Mouse (Mus musculus): ENCODE measurements around the gene Aes.

The Aes gene

GRCm38 (mm10) chr10:81559163-81559626, at the start of gene Aes:
TSS of gene Aes (plus strand) at chr10:81559488.
- TF ChIP-seq GATA4 (IDR thresholded peaks at IDR 0.05; ENCODE audit: insufficient replicate concordance, low read length) = no peak

DNA sequence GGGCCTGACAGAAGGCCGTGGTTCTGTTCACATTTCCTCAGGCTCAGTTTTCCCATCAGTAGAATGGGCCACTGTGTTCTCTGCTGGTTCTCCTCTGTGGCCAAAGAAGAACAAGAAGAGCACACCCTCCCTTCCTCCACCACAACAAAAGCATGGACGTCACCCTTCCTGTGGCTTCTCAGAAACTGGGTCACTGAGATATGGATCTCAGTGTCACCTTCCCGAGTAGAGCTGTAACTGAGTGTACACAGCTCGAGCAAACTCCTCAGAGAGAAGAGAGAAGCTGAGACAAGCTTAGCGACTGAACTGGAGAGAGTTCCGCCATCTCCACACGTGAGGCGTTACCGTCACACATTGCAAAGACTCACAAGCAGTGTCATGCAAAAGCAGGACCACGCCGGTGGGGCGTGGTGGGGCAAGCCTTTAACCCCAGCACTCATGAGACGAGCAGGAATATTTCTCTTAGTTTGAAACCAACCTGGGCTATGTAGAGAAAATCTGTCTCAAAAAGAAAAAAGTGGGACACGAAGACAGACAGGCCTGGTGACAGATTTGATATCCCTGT, 49.0 kb upstream of the Aes start:
- TF ChIP-seq GATA4 (IDR thresholded peaks at IDR 0.05; ENCODE audit: insufficient replicate concordance, low read length) = no peak

- no peak for TF ChIP-seq GATA4 (IDR thresholded peaks at IDR 0.05; ENCODE audit: insufficient replicate concordance, low read length)
These were observed 45.5 kb upstream of the Aes start for GRCm38 (mm10) chr10:81513798-81514197.

DNA sequence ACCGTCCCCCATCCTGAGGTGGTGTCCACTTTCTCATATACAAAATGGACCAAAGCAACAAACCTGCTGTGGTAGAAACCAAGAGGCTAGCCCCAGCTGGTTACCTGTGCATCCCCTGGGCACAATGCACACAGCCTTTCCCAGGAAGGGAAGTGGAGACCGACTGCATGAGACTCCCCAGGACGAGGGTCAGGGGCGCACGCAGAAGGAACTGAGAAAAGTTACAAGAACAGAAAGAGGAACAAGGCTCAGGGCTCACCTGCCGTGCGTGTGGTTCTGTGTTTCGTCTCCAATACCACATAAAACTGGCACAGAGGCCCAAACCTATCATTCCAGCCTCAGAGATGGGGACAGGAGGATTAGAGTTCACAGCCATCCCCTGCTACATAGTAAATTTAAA, 42.1 kb upstream of the Aes start:
- no peak for TF ChIP-seq GATA4 (IDR thresholded peaks at IDR 0.05; ENCODE audit: insufficient replicate concordance, low read length)

DNA sequence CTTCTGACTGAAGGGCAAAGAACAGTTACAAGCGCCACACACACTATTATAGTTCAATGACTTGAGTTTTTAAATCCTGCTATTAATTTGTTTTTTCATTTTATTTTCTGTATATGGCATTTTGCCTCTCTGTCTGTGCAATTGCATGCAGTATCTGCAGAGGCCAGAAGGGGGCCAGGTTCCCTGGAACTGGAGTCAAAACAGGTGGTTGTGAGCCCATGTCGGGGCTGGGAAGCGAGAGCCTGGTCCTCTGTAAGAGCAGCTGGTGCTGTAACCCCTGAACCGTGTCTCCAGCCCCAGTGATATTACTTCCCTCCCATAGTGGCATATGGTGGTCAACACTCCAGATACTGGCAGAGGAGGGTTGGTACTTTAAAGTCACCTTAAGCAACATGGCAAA, 40.7 kb upstream of the Aes start:
- no peak for TF ChIP-seq GATA4 (IDR thresholded peaks at IDR 0.05; ENCODE audit: insufficient replicate concordance, low read length)

DNA sequence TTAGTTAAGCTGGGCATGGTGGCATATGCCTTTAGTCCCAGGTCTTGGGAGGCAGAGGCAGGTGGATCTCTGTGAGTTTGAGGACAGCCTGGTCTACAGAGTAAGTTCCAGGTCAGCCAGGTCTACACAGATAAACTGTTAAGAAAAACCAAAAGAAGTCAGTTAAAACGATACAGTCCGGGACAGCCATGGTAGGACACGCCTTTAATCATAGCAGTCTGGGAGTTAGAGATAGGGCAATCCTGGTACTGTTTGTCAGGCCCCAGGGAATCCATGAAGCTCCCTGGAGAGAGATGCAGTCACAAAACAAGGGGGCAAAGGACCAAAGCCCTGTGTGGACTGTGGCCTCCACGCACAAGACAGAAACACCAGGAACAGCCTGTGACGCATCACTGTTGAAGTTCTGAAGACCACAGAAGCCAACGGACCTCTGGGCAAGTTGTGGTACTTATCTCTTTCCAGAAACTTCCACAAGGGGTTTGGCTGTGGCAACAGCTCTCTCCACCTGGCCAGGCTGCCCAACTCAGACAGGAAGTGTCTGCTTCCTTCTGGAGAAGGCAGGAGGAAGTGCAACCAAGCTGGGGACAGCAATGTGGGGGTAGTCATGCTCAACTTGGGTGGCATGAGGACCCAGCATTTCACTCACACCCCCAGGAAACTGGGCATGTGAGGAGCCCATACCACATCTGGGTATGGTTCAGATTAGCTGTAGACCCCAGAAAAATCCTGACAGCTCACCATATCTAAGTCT, 39.9 kb upstream of the Aes start:
- TF ChIP-seq GATA4 (IDR thresholded peaks at IDR 0.05; ENCODE audit: insufficient replicate concordance, low read length) = no peak

- no peak for TF ChIP-seq GATA4 (IDR thresholded peaks at IDR 0.05; ENCODE audit: insufficient replicate concordance, low read length)
These were observed 39.3 kb upstream of the Aes start for GRCm38 (mm10) chr10:81519978-81520365.

- no peak for TF ChIP-seq GATA4 (IDR thresholded peaks at IDR 0.05; ENCODE audit: insufficient replicate concordance, low read length)
These were observed 36.1 kb upstream of the Aes start for GRCm38 (mm10) chr10:81523142-81523541.

GRCm38 (mm10) chr10:81523570-81523969, 35.7 kb upstream of the Aes start:
- no peak for TF ChIP-seq GATA4 (IDR thresholded peaks at IDR 0.05; ENCODE audit: insufficient replicate concordance, low read length)

- TF ChIP-seq GATA4 (IDR thresholded peaks at IDR 0.05; ENCODE audit: insufficient replicate concordance, low read length) = no peak
These were observed 35.2 kb upstream of the Aes start, which contains the start of gene Gna15 for GRCm38 (mm10) chr10:81524051-81524605. TSS of gene Gna15 (minus strand) at chr10:81524225.

GRCm38 (mm10) chr10:81525017-81525694, 34.1 kb upstream of the Aes start:
- TF ChIP-seq GATA4 (IDR thresholded peaks at IDR 0.05; ENCODE audit: insufficient replicate concordance, low read length) = no peak

- TF ChIP-seq GATA4 (IDR thresholded peaks at IDR 0.05; ENCODE audit: insufficient replicate concordance, low read length) = no peak
These were observed 32.5 kb upstream of the Aes start for GRCm38 (mm10) chr10:81526779-81527178.

- no peak for TF ChIP-seq GATA4 (IDR thresholded peaks at IDR 0.05; ENCODE audit: insufficient replicate concordance, low read length)
These were observed 24.5 kb upstream of the Aes start for GRCm38 (mm10) chr10:81534826-81535225.

DNA sequence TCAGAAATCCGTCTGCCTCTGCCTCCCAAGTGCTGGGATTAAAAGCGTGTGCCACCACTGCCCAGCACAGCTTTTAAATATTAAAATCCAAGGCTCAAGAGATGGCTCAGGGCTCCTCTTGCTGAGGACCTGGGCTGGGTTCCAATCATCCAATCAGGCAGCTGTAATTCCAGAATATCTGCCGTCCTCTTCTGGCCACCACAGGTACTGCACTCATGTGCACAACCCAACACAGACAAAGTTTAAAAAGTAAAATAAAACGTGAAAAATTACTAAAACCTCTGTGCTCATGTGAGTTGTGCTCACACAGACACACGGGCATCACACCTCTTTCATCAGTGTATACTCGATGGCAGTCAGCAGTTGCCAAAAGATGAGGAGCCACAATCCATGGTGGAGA, 22.6 kb upstream of the Aes start:
- TF ChIP-seq GATA4 (IDR thresholded peaks at IDR 0.05; ENCODE audit: insufficient replicate concordance, low read length) = no peak

- TF ChIP-seq GATA4 (IDR thresholded peaks at IDR 0.05; ENCODE audit: insufficient replicate concordance, low read length) = no peak
These were observed 21.9 kb upstream of the Aes start for GRCm38 (mm10) chr10:81537429-81537828.

Data from liver, adult (tissue).